15 mouse cellular contexts compared by ENCODE assay signal in the genomic region with DNA sequence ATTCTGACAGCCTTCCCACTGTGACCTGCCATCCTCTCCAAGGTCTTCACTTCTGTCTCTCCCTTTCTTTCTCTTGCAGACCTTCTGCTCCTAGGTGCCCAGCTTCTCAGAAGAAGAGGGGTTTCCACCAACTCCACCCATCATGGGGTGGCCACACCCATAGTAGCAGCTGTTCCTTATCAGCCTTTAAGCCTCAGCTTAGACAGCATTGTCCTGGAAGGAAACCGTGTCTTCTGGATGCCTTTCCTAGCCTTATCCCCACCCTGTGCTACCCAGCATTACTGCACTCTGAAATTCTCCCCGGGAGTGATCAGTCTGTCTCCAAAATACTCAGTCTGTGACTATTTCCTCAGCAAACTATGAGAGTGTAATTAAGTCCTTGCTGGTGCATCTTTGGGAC.
DNase-seq lines count a peak whose midpoint lies in the region; ATAC-seq lines count a peak whose summit lies in the region.
"Had no signal": no experiment of that assay in that cellular context is flagged by ENCODE, and none has a peak within 500 bp of the region (broad histone marks: within the 10 kb centered on the region; RNA-seq: fewer than 3 reads in every experiment).

No protein-coding gene starts in this region.

- H3K4me1 ChIP-seq in lung, embryonic 16.5 days (replicated peaks; ENCODE audit: control insufficient read depth, insufficient read depth, low read length), result no peaks in the 10 kb centered on the region
- peaks cover 18% of the 10 kb centered on the region for H3K4me1 ChIP-seq in liver, embryonic 13.5 days (replicated peaks)
- 0 out of 2 replicates have a peak, but pooled peaks cover 7% of the 10 kb centered on the region for H3K4me1 ChIP-seq in stomach, embryonic 16.5 days (ENCODE audit: control insufficient read depth, insufficient read depth, low read length)
- no peaks in the 10 kb centered on the region for H3K4me1 ChIP-seq in forebrain, embryonic 11.5 days (replicated peaks; ENCODE audit: control insufficient read depth, insufficient read depth, low read length)

- no peaks in the 10 kb centered on the region for H3K36me3 ChIP-seq in lung, embryonic 16.5 days (ENCODE audit: control insufficient read depth, insufficient read depth, low read length)
- H3K36me3 ChIP-seq in liver, embryonic 13.5 days, result no peaks in the 10 kb centered on the region
- H3K36me3 ChIP-seq in stomach, embryonic 16.5 days (ENCODE audit: control insufficient read depth, insufficient read depth, low read length), result no peaks in the 10 kb centered on the region
- no peaks in the 10 kb centered on the region for H3K36me3 ChIP-seq in forebrain, embryonic 11.5 days (ENCODE audit: control insufficient read depth, insufficient read depth, low read length)
- H3K36me3 ChIP-seq: embryonic facial prominence, embryonic 15.5 days; neural tube, embryonic 13.5 days had no signal

- H3K9ac ChIP-seq in lung, embryonic 16.5 days (ENCODE audit: low read length), result no peak overlapping the region
- no peak overlapping the region for H3K9ac ChIP-seq in liver, embryonic 13.5 days
- no peak overlapping the region for H3K9ac ChIP-seq in stomach, embryonic 16.5 days (ENCODE audit: low read length)
- H3K9ac ChIP-seq in forebrain, embryonic 11.5 days (ENCODE audit: low read length), result no peak overlapping the region
- H3K9ac ChIP-seq: embryonic facial prominence, embryonic 15.5 days; lung, embryonic 15.5 days; neural tube, embryonic 13.5 days had no signal

- 0 out of 2 replicates have a peak, but pooled peaks have one; percentile 51 for ATAC-seq in lung, embryonic 16.5 days (ENCODE audit: low read depth)
- peak; percentile 81 for ATAC-seq in erythroblast, adult 5-6 weeks (replicated peaks; ENCODE audit: low FRiP score, poor library complexity, severe bottlenecking)
- ATAC-seq in liver, embryonic 13.5 days (ENCODE audit: low read depth), result peak; percentile 93
- ATAC-seq in stomach, embryonic 16.5 days (ENCODE audit: insufficient read depth, low FRiP score), result peak; percentile 68; the same call in 1 of the 2 replicates
- no peak for ATAC-seq in forebrain, embryonic 11.5 days (replicated peaks; ENCODE audit: low FRiP score)
- ATAC-seq: Patski had no signal

- H3K4me2 ChIP-seq in lung, embryonic 16.5 days (ENCODE audit: low read depth, low read length), result no peak overlapping the region
- peak overlapping the region; percentile 46 for H3K4me2 ChIP-seq in liver, embryonic 13.5 days
- H3K4me2 ChIP-seq in stomach, embryonic 16.5 days (ENCODE audit: low read depth, low read length), result no peak overlapping the region
- H3K4me2 ChIP-seq in forebrain, embryonic 11.5 days (ENCODE audit: low read depth, low read length, severe bottlenecking), result no peak overlapping the region
- H3K4me2 ChIP-seq: embryonic facial prominence, embryonic 15.5 days; lung, embryonic 15.5 days; neural tube, embryonic 13.5 days had no signal

- no peak overlapping the region for H3K4me3 ChIP-seq in lung, embryonic 16.5 days (ENCODE audit: low read length)
- H3K4me3 ChIP-seq in liver, embryonic 13.5 days (replicated peaks), result no peak overlapping the region
- no peak overlapping the region for H3K4me3 ChIP-seq in stomach, embryonic 16.5 days (replicated peaks; ENCODE audit: low read length)
- H3K4me3 ChIP-seq in forebrain, embryonic 11.5 days (ENCODE audit: low read depth, low read length), result no peak overlapping the region
- H3K4me3 ChIP-seq: embryonic facial prominence, embryonic 15.5 days; lung, embryonic 15.5 days; neural tube, embryonic 13.5 days had no signal

- H3K27ac ChIP-seq in lung, embryonic 16.5 days (ENCODE audit: low read length), result no peak overlapping the region
- peak overlapping the region; percentile 54 for H3K27ac ChIP-seq in liver, embryonic 13.5 days
- peak overlapping the region; percentile 54; the same call in 1 of the 2 replicates for H3K27ac ChIP-seq in stomach, embryonic 16.5 days (ENCODE audit: low read length)
- H3K27ac ChIP-seq in forebrain, embryonic 11.5 days (ENCODE audit: low read depth, low read length), result no peak overlapping the region
- H3K27ac ChIP-seq: embryonic facial prominence, embryonic 15.5 days; kidney, postnatal 0 days; lung, embryonic 15.5 days; neural tube, embryonic 13.5 days had no signal

- no peak for DNase-seq in lung, postnatal 36 days
- peak; percentile 41 for DNase-seq in liver, embryonic 13.5 days
- no peak for DNase-seq in forebrain, embryonic 11.5 days (ENCODE audit: low spot score)
- DNase-seq in cerebellum, postnatal 14 days, result no peak
- DNase-seq: cerebellum, postnatal 36 days; midbrain, embryonic 14.5 days; thymus, postnatal 36 days had no signal

- H3K27me3 ChIP-seq in lung, embryonic 16.5 days (ENCODE audit: control insufficient read depth, insufficient read depth, low read depth, low read length), result no peaks in the 10 kb centered on the region
- no peaks in the 10 kb centered on the region for H3K27me3 ChIP-seq in liver, embryonic 13.5 days
- no peaks in the 10 kb centered on the region for H3K27me3 ChIP-seq in stomach, embryonic 16.5 days (ENCODE audit: control insufficient read depth, insufficient read depth, low read length)
- no peaks in the 10 kb centered on the region for H3K27me3 ChIP-seq in forebrain, embryonic 11.5 days (ENCODE audit: control insufficient read depth, insufficient read depth, low read length)
- H3K27me3 ChIP-seq: embryonic facial prominence, embryonic 15.5 days; lung, embryonic 15.5 days; neural tube, embryonic 13.5 days; Patski had no signal

- 36% methylated on average over 2 of the region's 2 CpGs for WGBS in lung, embryonic 16.5 days
- 21% methylated on average over 2 of the region's 2 CpGs for WGBS in liver, embryonic 13.5 days (ENCODE audit: insufficient replicate concordance)
- 27% methylated on average over 2 of the region's 2 CpGs for WGBS in stomach, embryonic 16.5 days
- 74% methylated on average over 2 of the region's 2 CpGs for WGBS in forebrain, embryonic 11.5 days

- H3K9me3 ChIP-seq in lung, embryonic 16.5 days (ENCODE audit: control insufficient read depth, low read length), result 0 out of 2 replicates have a peak, but pooled peaks cover 4% of the 10 kb centered on the region
- peaks cover 7% of the 10 kb centered on the region; the same call in 1 of the 2 replicates for H3K9me3 ChIP-seq in liver, embryonic 13.5 days (replicated peaks)
- no peaks in the 10 kb centered on the region for H3K9me3 ChIP-seq in stomach, embryonic 16.5 days (replicated peaks; ENCODE audit: control insufficient read depth, low read length)
- H3K9me3 ChIP-seq in forebrain, embryonic 11.5 days (ENCODE audit: control insufficient read depth, low read length), result no peaks in the 10 kb centered on the region; the same call in 1 of the 2 replicates
- H3K9me3 ChIP-seq: embryonic facial prominence, embryonic 15.5 days; lung, embryonic 15.5 days had no signal

Comparison
In these comparisons a context has a peak if more than half of its experiments do, and no peak if none do; other contexts are left out.
1. H3K27ac ChIP-seq: peak in liver, embryonic 13.5 days (single experiment) and stomach, embryonic 16.5 days (single experiment); none in lung, embryonic 16.5 days (single experiment) and forebrain, embryonic 11.5 days (single experiment).